Comparison of ENCODE assay signal across 30 mouse cellular contexts in the genomic region with DNA sequence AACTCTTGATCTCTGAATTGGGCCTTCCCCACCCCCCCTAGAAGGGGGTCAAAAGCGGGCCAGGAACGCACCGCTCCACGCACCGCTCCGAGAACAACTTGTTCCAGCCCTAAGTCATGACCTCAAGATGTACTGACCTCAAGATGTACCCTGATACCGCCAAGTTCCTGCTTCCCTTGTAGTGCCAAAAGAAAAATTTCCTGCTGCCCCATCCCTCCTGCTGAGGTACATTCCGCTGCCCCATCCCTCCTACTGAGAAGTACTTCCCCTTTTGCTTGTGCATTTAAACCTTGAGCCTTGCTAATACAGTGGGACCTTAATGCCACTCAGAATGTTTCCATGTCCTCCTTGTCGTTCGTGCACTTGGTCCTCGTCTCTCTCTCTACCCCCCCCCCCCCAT. TPM values are rescaled to one million over a fixed set of nuclear protein-coding genes. Genes with fewer than 3 reads are reported as not detected.
A peak's percentile ranks its signal among the peaks of the same experiment; 100 is the strongest.
DNase-seq lines count a peak whose midpoint lies in the region; ATAC-seq and TF ChIP-seq lines count a peak whose summit lies in the region.
"Had no signal": no experiment of that assay in that cellular context is flagged by ENCODE, and none has a peak within 500 bp of the region (broad histone marks: within the 10 kb centered on the region; RNA-seq: fewer than 3 reads in every experiment).

No protein-coding gene starts in this region.

- H3K4me1 ChIP-seq in ES-Bruce4 (ENCODE audit: control insufficient read depth, insufficient read depth, low read length) (peaks cover 9% of the 10 kb centered on the region), ES-E14 (ENCODE audit: control insufficient read depth in 2 of 2, insufficient read depth in 2 of 2, low read length in 2 of 2, poor library complexity in 1 of 2) (peaks cover 4 to 21% of the 10 kb centered on the region in 2 experiments; a peak in 3 of 4 replicates)
- peaks cover 30% of the 10 kb centered on the region for H3K4me1 ChIP-seq in liver, postnatal 0 days (ENCODE audit: insufficient read depth)
- H3K4me1 ChIP-seq: embryonic facial prominence, embryonic 12.5 days; stomach, embryonic 15.5 days had no signal

- TF ChIP-seq EP300 in ES-Bruce4 (IDR thresholded peaks at IDR 0.05; ENCODE audit: insufficient read depth, low read depth, low read length), result peak; percentile 94
- TF ChIP-seq EP300 in liver, postnatal 0 days (IDR thresholded peaks at IDR 0.05; ENCODE audit: low read depth), result peak; percentile 30; the same call in 1 of the 2 replicates

- no peak overlapping the region for H3K9ac ChIP-seq in ES-Bruce4 (ENCODE audit: low read depth, poor library complexity, severe bottlenecking)
- H3K9ac ChIP-seq in ES-E14 (ENCODE audit: insufficient read depth, low read depth, low read length, poor library complexity, severe bottlenecking), result peak overlapping the region; percentile 60
- H3K9ac ChIP-seq in liver, postnatal 0 days (replicated peaks), result no peak overlapping the region
- H3K9ac ChIP-seq: embryonic facial prominence, embryonic 12.5 days; midbrain, embryonic 13.5 days; stomach, embryonic 15.5 days had no signal

- TF ChIP-seq CTCF in ES-Bruce4 (IDR thresholded peaks at IDR 0.05; ENCODE audit: low read depth, low read length), result no peak
- no peak for TF ChIP-seq CTCF in liver, postnatal 0 days (IDR thresholded peaks at IDR 0.05; ENCODE audit: low read depth)

- no peak for DNase-seq in ES-E14 (ENCODE audit: low read depth, low spot score)
- no peak for DNase-seq in liver, postnatal 0 days
- DNase-seq in left cerebral cortex, postnatal 25 days (ENCODE audit: low spot score in 2 of 2), result no peak
- no peak for DNase-seq in spleen, postnatal 14 days (ENCODE audit: low spot score in 2 of 2)
- DNase-seq: adrenal gland, postnatal 14 days; B cell, adult 2 months; cerebellum, adult 11 months; cerebellum, adult 9-10 months; cerebellum, postnatal 36 days; embryo, embryonic 11 days; gastrocnemius, postnatal 25 days; heart, adult 18-20 months; kidney, adult 18-20 months; kidney, postnatal 4 days; retina, postnatal 1 day; right cerebral cortex, postnatal 14 days had no signal

- intact Hi-C loops in left cerebral cortex, postnatal 25 days (cut with DNase I), result no loop called here

- H3K9me3 ChIP-seq in ES-Bruce4 (replicated peaks; ENCODE audit: control insufficient read depth, insufficient read depth, low read length, poor library complexity, severe bottlenecking) (no peaks in the 10 kb centered on the region), ES-E14 (ENCODE audit: control insufficient read depth, insufficient read depth, low read depth, low read length) (no peaks in the 10 kb centered on the region)
- no peaks in the 10 kb centered on the region for H3K9me3 ChIP-seq in liver, postnatal 0 days (ENCODE audit: low read length)
- H3K9me3 ChIP-seq: embryonic facial prominence, embryonic 12.5 days; midbrain, embryonic 13.5 days; stomach, embryonic 15.5 days had no signal

- peak; percentile 54 for ATAC-seq in common myeloid progenitor, adult 5-6 weeks (replicated peaks; ENCODE audit: low read depth, poor library complexity, severe bottlenecking)
- no peak for ATAC-seq in liver, postnatal 0 days
- ATAC-seq: forebrain, embryonic 14.5 days; hindbrain, embryonic 16.5 days; midbrain, embryonic 13.5 days had no signal

- H3K27me3 ChIP-seq in ES-Bruce4 (ENCODE audit: control insufficient read depth, insufficient read depth, low read length, poor library complexity, severe bottlenecking), result no peaks in the 10 kb centered on the region
- H3K27me3 ChIP-seq in liver, postnatal 0 days (ENCODE audit: insufficient read depth, low read length), result no peaks in the 10 kb centered on the region
- H3K27me3 ChIP-seq: embryonic facial prominence, embryonic 12.5 days; midbrain, embryonic 13.5 days; stomach, embryonic 15.5 days had no signal

- H3K36me3 ChIP-seq in ES-Bruce4 (ENCODE audit: control insufficient read depth, insufficient read depth, low read length, poor library complexity, severe bottlenecking), result no peaks in the 10 kb centered on the region
- H3K36me3 ChIP-seq in ES-E14 (ENCODE audit: control insufficient read depth, insufficient read depth, low read length, poor library complexity, severe bottlenecking), result no peaks in the 10 kb centered on the region; the same call in 1 of the 2 replicates
- H3K36me3 ChIP-seq in liver, postnatal 0 days (replicated peaks; ENCODE audit: insufficient read depth, low read length), result no peaks in the 10 kb centered on the region
- H3K36me3 ChIP-seq: embryonic facial prominence, embryonic 12.5 days; midbrain, embryonic 13.5 days; stomach, embryonic 15.5 days had no signal

- no peak overlapping the region for H3K4me2 ChIP-seq in liver, postnatal 0 days (ENCODE audit: low read depth, low read length)
- H3K4me2 ChIP-seq: embryonic facial prominence, embryonic 12.5 days; heart, embryonic 11.5 days; midbrain, embryonic 13.5 days; stomach, embryonic 15.5 days had no signal

- TF ChIP-seq POLR2A in ES-Bruce4 (IDR thresholded peaks at IDR 0.05; ENCODE audit: insufficient read depth, low read length), result no peak

- H3K27ac ChIP-seq in ES-Bruce4 (ENCODE audit: insufficient read depth, low read length), result peak overlapping the region; percentile 73
- H3K27ac ChIP-seq in ES-E14 (ENCODE audit: insufficient read depth, low read depth, low read length, poor library complexity, severe bottlenecking), result peak overlapping the region; percentile 80
- peak overlapping the region; percentile 86 for H3K27ac ChIP-seq in liver, postnatal 0 days (ENCODE audit: low read depth)
- H3K27ac ChIP-seq: embryonic facial prominence, embryonic 12.5 days; kidney, postnatal 0 days; macrophage; midbrain, embryonic 13.5 days; stomach, embryonic 15.5 days had no signal

- H3K4me3 ChIP-seq in ES-Bruce4 (ENCODE audit: low read depth, low read length) (peak overlapping the region; percentile 5; the same call in 1 of the 2 replicates), ES-E14 (ENCODE audit: insufficient read depth in 1 of 2, low read depth in 1 of 2, low read length in 2 of 2, poor library complexity in 1 of 2, severe bottlenecking in 1 of 2) (peak overlapping the region in 1 of 2 experiments; percentile 9; a peak in 2 of 4 replicates)
- H3K4me3 ChIP-seq in liver, postnatal 0 days (ENCODE audit: low read depth, low read length), result no peak overlapping the region
- H3K4me3 ChIP-seq: embryonic facial prominence, embryonic 12.5 days; midbrain, embryonic 13.5 days; stomach, embryonic 15.5 days had no signal

- 60% methylated on average over 11 of the region's 11 CpGs for WGBS in liver, postnatal 0 days (ENCODE audit: insufficient replicate concordance)

- in situ Hi-C loops in ES-E14 (cut with MboI; ENCODE audit: low sequenced_read_pairs in 2 of 2, unreplicated experiment in 2 of 2), result no loop called here

TF ChIP-seq in ES-E14, 5 proteins besides CTCF, POLR2A, EP300 and RAD21:
- no peak for TF ChIP-seq CHD2 (IDR thresholded peaks at IDR 0.05; ENCODE audit: low read depth, low read length)
- TF ChIP-seq ZNF384 (IDR thresholded peaks at IDR 0.05; ENCODE audit: low read depth, low read length), result no peak
- TF ChIP-seq ZC3H11A (IDR thresholded peaks at IDR 0.05; ENCODE audit: borderline replicate concordance, low read depth, low read length), result no peak

RNA-seq across cellular contexts. Expression of gene Mkrn1, which starts 10.5 kb away (rescaled TPM):
- 350 and 361 TPM in 2 replicates for polyA plus RNA-seq in ES-Bruce4 (2011; ENCODE audit: insufficient read depth, insufficient read length, low read depth, missing spikeins)
- total RNA-seq in ES-E14 (2012; rRNA removed), result 652 and 719 TPM in 2 replicates
- total RNA-seq in common myeloid progenitor, adult 5-6 weeks (2017), result 44.3 and 54.4 TPM in 2 replicates
- 154 and 170 TPM in 2 replicates for polyA plus RNA-seq in liver, postnatal 0 days (2015; fragmentation: Nextera tagmentation; extraction: Ambion mirVana)
- total RNA-seq in left cerebral cortex, postnatal 25 days (2021), result 100 to 1,000 TPM; 152 to 154 TPM

RNA-seq across cellular contexts. Expression of gene Rab19, which starts 49.7 kb away (rescaled TPM):
- polyA plus RNA-seq in ES-Bruce4 (2011; ENCODE audit: insufficient read depth, insufficient read length, low read depth, missing spikeins), result 0.90 and 1.3 TPM in 2 replicates
- total RNA-seq in ES-E14 (2012; rRNA removed), result 0.53 and 0.62 TPM in 2 replicates
- 2.2 and 2.5 TPM in 2 replicates for total RNA-seq in common myeloid progenitor, adult 5-6 weeks (2017)
- 0.95 and 1.1 TPM in 2 replicates for polyA plus RNA-seq in liver, postnatal 0 days (2015; fragmentation: Nextera tagmentation; extraction: Ambion mirVana)
- not detected for total RNA-seq in left cerebral cortex, postnatal 25 days (2021)
- total RNA-seq: gastrocnemius, adult 18-20 months; layer of hippocampus, adult 8-10 months; layer of hippocampus, postnatal 25 days had no signal
- polyA plus RNA-seq: neural tube, embryonic 14.5 days had no signal

RNA-seq across cellular contexts. Expression of gene Slc37a3, which starts 53.2 kb away (rescaled TPM):
- polyA plus RNA-seq in ES-Bruce4 (2011; ENCODE audit: insufficient read depth, insufficient read length, low read depth, missing spikeins), result 49.6 and 52.7 TPM in 2 replicates
- total RNA-seq in ES-E14 (2012; rRNA removed), result 45.2 and 66.4 TPM in 2 replicates
- 0.92 and 5.1 TPM in 2 replicates for total RNA-seq in common myeloid progenitor, adult 5-6 weeks (2017)
- 13.9 and 16.0 TPM in 2 replicates for polyA plus RNA-seq in liver, postnatal 0 days (2015; fragmentation: Nextera tagmentation; extraction: Ambion mirVana)
- 10 to 100 TPM; 72.2 to 75.5 TPM for total RNA-seq in left cerebral cortex, postnatal 25 days (2021)
